Mouse (Mus musculus): ENCODE data around the gene Evx2.

The Evx2 gene

GRCm38 (mm10) chr2:74659507-74660005 is at the start of gene Evx2:
Gene Evx2, minus strand, starts transcription at chr2:74659557.
- no peak for DNase-seq

GRCm38 (mm10) chr2:74708676-74709075 is 49.3 kb upstream of the Evx2 start:
- DNase-seq = no peak

GRCm38 (mm10) chr2:74707599-74707998 is 48.2 kb upstream of the Evx2 start:
- no peak for DNase-seq

GRCm38 (mm10) chr2:74706393-74706960 is 47.1 kb upstream of the Evx2 start:
- DNase-seq = no peak

- DNase-seq = no peak
Observed at GRCm38 (mm10) chr2:74705467-74706089, 46.2 kb upstream of the Evx2 start.

GRCm38 (mm10) chr2:74704999-74705466 is 45.7 kb upstream of the Evx2 start:
- no peak for DNase-seq

- DNase-seq = no peak
Observed at GRCm38 (mm10) chr2:74704393-74704998, 45.1 kb upstream of the Evx2 start, which contains the start of gene Hoxd8. Gene Hoxd8, plus strand, starts transcription at chr2:74704615.

- DNase-seq = no peak
Observed at GRCm38 (mm10) chr2:74703720-74704392, 44.5 kb upstream of the Evx2 start.

GRCm38 (mm10) chr2:74703317-74703716 is 44.0 kb upstream of the Evx2 start:
- DNase-seq = no peak

GRCm38 (mm10) chr2:74702820-74703219 is 43.5 kb upstream of the Evx2 start:
- no peak for DNase-seq

- DNase-seq = peak; percentile 60
Observed at GRCm38 (mm10) chr2:74701949-74702819, 42.8 kb upstream of the Evx2 start.

- no peak for DNase-seq
Observed at GRCm38 (mm10) chr2:74700546-74701112, 41.3 kb upstream of the Evx2 start.

GRCm38 (mm10) chr2:74699664-74700545 is 40.5 kb upstream of the Evx2 start:
- DNase-seq = no peak

- no peak for DNase-seq
Observed at GRCm38 (mm10) chr2:74699053-74699430, 39.7 kb upstream of the Evx2 start.

GRCm38 (mm10) chr2:74698201-74699052 is 39.1 kb upstream of the Evx2 start:
- DNase-seq = no peak

GRCm38 (mm10) chr2:74697567-74698121 is 38.3 kb upstream of the Evx2 start, which contains the start of gene Hoxd9:
Gene Hoxd9, plus strand, starts transcription at chr2:74697727.
- no peak for DNase-seq

GRCm38 (mm10) chr2:74696442-74697335 is 37.3 kb upstream of the Evx2 start:
- DNase-seq = no peak

GRCm38 (mm10) chr2:74695813-74696430 is 36.6 kb upstream of the Evx2 start:
- DNase-seq = no peak
